Mouse (Mus musculus): ENCODE results near the gene Slc39a11. TPM values are rescaled to one million over a fixed set of nuclear protein-coding genes. Genes with fewer than 3 reads are reported as not detected.

Slc39a11 gene
- polyA plus RNA-seq, 1 experiment from 2014 or later, result 32.2 TPM

- Histone ChIP-seq H3K27me3 (0 out of 2 replicates have a peak, but pooled peaks cover 4% of the 10 kb centered on the region), H3K27ac (no peak overlapping the region), H3K9me3 (no peaks in the 10 kb centered on the region), H3K36me3 (no peaks in the 10 kb centered on the region), H3K9ac (no peak overlapping the region), H3K4me1 (replicated peaks) (peaks cover 29% of the 10 kb centered on the region), H3K4me3 (no peak overlapping the region), H3K4me2 (no peak overlapping the region)
- 55% methylated on average over 18 of the region's 18 CpGs for WGBS
- ATAC-seq (ENCODE audit: low FRiP score), result no peak
Measured at GRCm38 (mm10) chr11:113525731-113526130, 124.1 kb downstream of the Slc39a11 start.

GRCm38 (mm10) chr11:113522726-113523125 lies 127.2 kb downstream of the Slc39a11 start:
- WGBS, result 82% methylated on average over 4 of the region's 4 CpGs
- Histone ChIP-seq H3K36me3 (no peaks in the 10 kb centered on the region), H3K9ac (no peak overlapping the region), H3K4me2 (no peak overlapping the region), H3K9me3 (no peaks in the 10 kb centered on the region), H3K27ac (no peak overlapping the region), H3K4me1 (replicated peaks) (peaks cover 59% of the 10 kb centered on the region), H3K4me3 (no peak overlapping the region), H3K27me3 (0 out of 2 replicates have a peak, but pooled peaks cover 4% of the 10 kb centered on the region)
- no peak for ATAC-seq (ENCODE audit: low FRiP score)

GRCm38 (mm10) chr11:113521469-113522190 lies 128.2 kb downstream of the Slc39a11 start:
- ATAC-seq (ENCODE audit: low FRiP score), result no peak
- Histone ChIP-seq H3K4me3 (no peak overlapping the region), H3K9ac (peak overlapping the region; percentile 20; the same call in 1 of the 2 replicates), H3K27me3 (0 out of 2 replicates have a peak, but pooled peaks cover 4% of the 10 kb centered on the region), H3K27ac (peak overlapping the region; percentile 75), H3K36me3 (no peaks in the 10 kb centered on the region), H3K4me1 (replicated peaks) (peaks cover 69% of the 10 kb centered on the region), H3K9me3 (no peaks in the 10 kb centered on the region), H3K4me2 (no peak overlapping the region)
- WGBS, result 50% methylated on average over 20 of the region's 20 CpGs

- peak overlapping the region; percentile 20; the same call in 1 of the 2 replicates for H3K9ac ChIP-seq
- no peaks in the 10 kb centered on the region for H3K36me3 ChIP-seq
- H3K27me3 ChIP-seq, result 0 out of 2 replicates have a peak, but pooled peaks cover 4% of the 10 kb centered on the region
- 30% methylated on average over 17 of the region's 17 CpGs for WGBS
- H3K27ac ChIP-seq, result peak overlapping the region; percentile 75
- no peak overlapping the region for H3K4me3 ChIP-seq
- H3K9me3 ChIP-seq, result no peaks in the 10 kb centered on the region
- H3K4me2 ChIP-seq, result no peak overlapping the region
- peaks cover 73% of the 10 kb centered on the region for H3K4me1 ChIP-seq (replicated peaks)
- no peak for ATAC-seq (ENCODE audit: low FRiP score)
Measured at GRCm38 (mm10) chr11:113520851-113521461, 128.9 kb downstream of the Slc39a11 start.

GRCm38 (mm10) chr11:113520373-113520772 lies 129.5 kb downstream of the Slc39a11 start:
- no peak; the same call in 1 of the 2 replicates for ATAC-seq (ENCODE audit: low FRiP score)
- WGBS, result 66% methylated on average over 8 of the region's 8 CpGs
- Histone ChIP-seq H3K4me3 (no peak overlapping the region), H3K9me3 (no peaks in the 10 kb centered on the region), H3K27me3 (0 out of 2 replicates have a peak, but pooled peaks cover 4% of the 10 kb centered on the region), H3K4me2 (no peak overlapping the region), H3K4me1 (replicated peaks) (peaks cover 72% of the 10 kb centered on the region), H3K9ac (no peak overlapping the region), H3K27ac (peak overlapping the region; percentile 75), H3K36me3 (no peaks in the 10 kb centered on the region)

GRCm38 (mm10) chr11:113519973-113520372 lies 129.9 kb downstream of the Slc39a11 start:
- peak overlapping the region; percentile 75 for H3K27ac ChIP-seq
- H3K9ac ChIP-seq, result no peak overlapping the region
- WGBS, result 81% methylated on average over 7 of the region's 7 CpGs
- no peak overlapping the region for H3K4me2 ChIP-seq
- ATAC-seq (ENCODE audit: low FRiP score), result no peak
- H3K4me3 ChIP-seq, result no peak overlapping the region
- no peaks in the 10 kb centered on the region for H3K9me3 ChIP-seq
- H3K4me1 ChIP-seq (replicated peaks), result peaks cover 72% of the 10 kb centered on the region
- no peaks in the 10 kb centered on the region for H3K36me3 ChIP-seq
- H3K27me3 ChIP-seq, result 0 out of 2 replicates have a peak, but pooled peaks cover 4% of the 10 kb centered on the region

- WGBS, result 57% methylated on average over 7 of the region's 7 CpGs
- Histone ChIP-seq H3K4me1 (replicated peaks) (peaks cover 75% of the 10 kb centered on the region), H3K4me3 (no peak overlapping the region), H3K27ac (no peak overlapping the region), H3K9ac (no peak overlapping the region), H3K4me2 (no peak overlapping the region), H3K9me3 (no peaks in the 10 kb centered on the region), H3K27me3 (0 out of 2 replicates have a peak, but pooled peaks cover 4% of the 10 kb centered on the region), H3K36me3 (no peaks in the 10 kb centered on the region)
- ATAC-seq (ENCODE audit: low FRiP score), result no peak
Measured at GRCm38 (mm10) chr11:113518176-113518575, 131.7 kb downstream of the Slc39a11 start.

GRCm38 (mm10) chr11:113516156-113516555 lies 133.7 kb downstream of the Slc39a11 start:
- WGBS, result 57% methylated on average over 10 of the region's 10 CpGs
- Histone ChIP-seq H3K36me3 (no peaks in the 10 kb centered on the region), H3K9me3 (no peaks in the 10 kb centered on the region), H3K9ac (no peak overlapping the region), H3K27ac (0 out of 2 replicates have a peak overlapping the region, but pooled peaks have one; percentile 12), H3K27me3 (no peaks in the 10 kb centered on the region), H3K4me2 (no peak overlapping the region), H3K4me3 (no peak overlapping the region), H3K4me1 (replicated peaks) (peaks cover 67% of the 10 kb centered on the region)
- no peak for ATAC-seq (ENCODE audit: low FRiP score)

- 65% methylated on average over 10 of the region's 10 CpGs for WGBS
- Histone ChIP-seq H3K4me3 (no peak overlapping the region), H3K27ac (0 out of 2 replicates have a peak overlapping the region, but pooled peaks have one; percentile 10), H3K36me3 (no peaks in the 10 kb centered on the region), H3K27me3 (no peaks in the 10 kb centered on the region), H3K4me2 (no peak overlapping the region), H3K9ac (no peak overlapping the region), H3K4me1 (replicated peaks) (peaks cover 58% of the 10 kb centered on the region), H3K9me3 (no peaks in the 10 kb centered on the region)
- ATAC-seq (ENCODE audit: low FRiP score), result no peak
Measured at GRCm38 (mm10) chr11:113512976-113513375, 136.9 kb downstream of the Slc39a11 start.

GRCm38 (mm10) chr11:113512150-113512549 lies 137.7 kb downstream of the Slc39a11 start:
- Histone ChIP-seq H3K9me3 (no peaks in the 10 kb centered on the region), H3K4me2 (no peak overlapping the region), H3K4me1 (replicated peaks) (peaks cover 55% of the 10 kb centered on the region), H3K27me3 (no peaks in the 10 kb centered on the region), H3K4me3 (no peak overlapping the region), H3K27ac (no peak overlapping the region), H3K36me3 (no peaks in the 10 kb centered on the region), H3K9ac (no peak overlapping the region)
- no peak for ATAC-seq (ENCODE audit: low FRiP score)
- WGBS, result 91% methylated on average over 7 of the region's 7 CpGs

GRCm38 (mm10) chr11:113510969-113511625 lies 138.8 kb downstream of the Slc39a11 start:
- H3K27ac ChIP-seq, result no peak overlapping the region
- WGBS, result 83% methylated on average over 11 of the region's 11 CpGs
- peak overlapping the region; percentile 29; the same call in 1 of the 2 replicates for H3K9ac ChIP-seq
- no peaks in the 10 kb centered on the region for H3K9me3 ChIP-seq
- no peak overlapping the region for H3K4me3 ChIP-seq
- no peak for ATAC-seq (ENCODE audit: low FRiP score)
- no peaks in the 10 kb centered on the region for H3K27me3 ChIP-seq
- H3K36me3 ChIP-seq, result no peaks in the 10 kb centered on the region
- H3K4me2 ChIP-seq, result no peak overlapping the region
- peaks cover 45% of the 10 kb centered on the region for H3K4me1 ChIP-seq (replicated peaks)

- Histone ChIP-seq H3K9me3 (no peaks in the 10 kb centered on the region), H3K4me1 (replicated peaks) (peaks cover 39% of the 10 kb centered on the region), H3K4me2 (no peak overlapping the region), H3K27ac (no peak overlapping the region), H3K27me3 (no peaks in the 10 kb centered on the region), H3K9ac (no peak overlapping the region), H3K36me3 (no peaks in the 10 kb centered on the region), H3K4me3 (no peak overlapping the region)
- WGBS, result 67% methylated on average over 7 of the region's 7 CpGs
- no peak for ATAC-seq (ENCODE audit: low FRiP score)
Measured at GRCm38 (mm10) chr11:113510249-113510648, 139.6 kb downstream of the Slc39a11 start.

All from hindbrain, embryonic 13.5 days (tissue).